Mouse (Mus musculus) limb, embryonic 10.5 days (tissue): ENCODE results near the gene Olfr455. TPM values are rescaled to one million over a fixed set of nuclear protein-coding genes. Genes with fewer than 3 reads are reported as not detected.
A peak's percentile ranks its signal among the peaks of the same experiment; 100 is the strongest.

Experiments
- DNase-seq: peaks from one replicate; pipeline ENCODE4 v3.0.0-alpha.2; 2017; ENCODE audit warnings: low spot score
- H3K27ac ChIP-seq: fragments of 300-500 bp; sonication (generic); 2 replicates; pipeline ENCODE4 v1.5.1; 2016; ENCODE audit warnings: mild to moderate bottlenecking
- H3K27me3 ChIP-seq: fragments of 300-500 bp; sonication (generic); 2 replicates; pipeline ENCODE4 v1.6.1; 2016; ENCODE audit warnings: low read depth, mild to moderate bottlenecking; ENCODE audit not compliant: poor library complexity, severe bottlenecking
- H3K36me3 ChIP-seq: fragments of 300-500 bp; sonication (generic); 2 replicates; pipeline ENCODE4 v1.6.1; 2016; ENCODE audit warnings: mild to moderate bottlenecking, moderate library complexity
- H3K4me1 ChIP-seq: fragments of 300-500 bp; sonication (generic); 2 replicates; pipeline ENCODE4 v1.6.1; 2016
- H3K4me3 ChIP-seq: fragments of 300-500 bp; sonication (generic); 2 replicates; pipeline ENCODE4 v1.5.1; 2016; ENCODE audit warnings: mild to moderate bottlenecking, moderate library complexity
- H3K9me3 ChIP-seq: fragments of 300-500 bp; sonication (generic); replicated peaks from 2 replicates; pipeline ENCODE4 v1.6.1; 2016; ENCODE audit warnings: mild to moderate bottlenecking
- WGBS: fragments of 180-500 bp; shearing (Covaris S2); methylation state at CpG from one replicate; pipeline ENCODE4 v1.1.7; 2016; 5-methylcytosine and 5-hydroxymethylcytosine counted together
- polyA plus RNA-seq: library from polyadenylated mRNA; unstranded; fragments of >200 nt; fragmentation: Nextera tagmentation; extraction: Ambion mirVana; gene quantifications from 2 replicates; pipeline ENCODE4 v1.2.1, GENCODE M21; 2016

Gene Olfr455
- polyA plus RNA-seq = not detected in 2 replicates

DNA sequence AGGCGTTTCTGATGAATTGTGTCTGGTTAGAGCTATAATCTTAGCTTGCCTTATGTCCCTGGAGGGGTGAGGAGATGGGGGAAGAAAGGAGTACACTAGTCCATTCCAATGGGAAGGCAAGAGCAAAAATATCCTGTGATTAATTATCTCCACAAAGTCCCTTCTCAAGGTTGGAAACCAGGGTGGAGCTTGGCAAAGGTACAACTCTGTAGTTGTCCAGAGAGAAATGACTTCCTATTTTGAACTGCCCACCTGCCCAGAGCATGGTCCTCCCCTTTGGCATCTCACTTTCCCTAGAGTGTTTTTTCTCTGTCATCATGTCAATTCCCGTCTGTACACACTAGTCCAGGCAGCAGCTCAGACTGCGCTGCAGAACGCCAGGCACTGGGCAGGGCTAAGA lies at the start of gene Olfr455:
Olfr455 (minus strand) TSS at position 127 of the 400 bp plus-strand sequence.
- H3K4me1 ChIP-seq = no peaks in the 10 kb centered on the region
- WGBS = 92% methylated on average over 4 of the region's 4 CpGs
- no peaks in the 10 kb centered on the region for H3K27me3 ChIP-seq
- H3K27ac ChIP-seq = no peak within 1 kb of the TSS
- no peak for DNase-seq
- H3K4me3 ChIP-seq = no peak within 1 kb of the TSS
- H3K36me3 ChIP-seq = no peaks in the 10 kb centered on the region
- H3K9me3 ChIP-seq = no peaks in the 10 kb centered on the region

DNA sequence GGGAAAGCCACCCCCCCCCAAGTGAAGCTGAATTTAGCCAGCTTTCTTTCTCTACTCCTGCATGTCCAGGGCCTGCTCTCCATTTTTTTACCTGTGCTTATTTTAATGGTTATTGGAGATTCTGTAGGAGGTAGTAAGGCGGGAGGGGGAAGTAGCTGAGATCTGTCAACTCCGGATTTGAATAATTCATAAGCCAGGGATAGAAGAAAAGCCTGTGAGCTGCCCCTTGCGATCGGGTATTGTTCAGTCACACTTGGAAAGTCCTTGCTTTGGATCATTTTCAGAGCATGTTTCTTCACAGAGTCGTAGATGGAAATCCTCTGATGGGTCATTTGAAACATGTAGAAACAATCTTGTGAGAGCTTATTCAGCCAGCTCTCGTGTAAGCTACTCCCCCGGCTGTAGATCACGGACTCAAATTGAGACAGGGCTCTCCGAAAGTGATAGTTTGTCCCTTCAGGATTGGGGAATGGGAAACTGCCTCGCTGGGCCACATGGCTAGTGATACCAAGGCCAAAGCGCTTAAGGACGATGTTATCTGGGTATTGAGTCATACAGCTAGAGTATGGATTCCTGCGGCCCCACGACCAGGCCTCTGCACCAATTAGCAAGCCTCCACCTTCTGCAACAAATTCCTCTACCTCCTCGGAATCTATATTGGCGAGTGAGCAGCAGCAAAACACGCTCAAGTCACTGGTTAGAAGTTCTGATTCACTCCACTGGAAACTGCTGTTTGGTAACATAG lies 45.9 kb upstream of the Olfr455 start:
- no peak overlapping the region for H3K4me3 ChIP-seq
- H3K36me3 ChIP-seq = no peaks in the 10 kb centered on the region
- DNase-seq = no peak
- H3K4me1 ChIP-seq = no peaks in the 10 kb centered on the region
- H3K9me3 ChIP-seq = no peaks in the 10 kb centered on the region
- H3K27me3 ChIP-seq = no peaks in the 10 kb centered on the region
- WGBS = 84% methylated on average over 17 of the region's 17 CpGs
- no peak overlapping the region for H3K27ac ChIP-seq

DNA sequence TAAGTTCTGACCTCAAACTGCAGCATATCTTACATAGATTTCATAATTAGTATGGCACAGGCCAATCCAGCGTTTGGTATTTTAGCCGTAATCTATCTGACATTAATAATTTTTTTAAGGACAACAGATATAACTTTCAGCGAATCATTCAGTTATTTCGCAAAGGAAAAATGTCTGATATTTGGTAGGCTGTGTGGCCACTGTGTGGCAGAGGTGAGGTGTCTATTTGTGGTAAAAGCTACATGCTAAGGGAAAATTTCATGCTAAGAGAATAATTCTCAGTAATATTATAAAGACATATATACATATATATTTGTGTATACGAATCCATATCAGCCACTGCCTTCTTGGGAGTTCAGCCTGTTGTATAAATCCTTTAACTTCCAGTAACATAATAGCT lies 39.2 kb upstream of the Olfr455 start:
- DNase-seq = no peak
- no peak overlapping the region for H3K4me3 ChIP-seq
- H3K9me3 ChIP-seq = no peaks in the 10 kb centered on the region
- 86% methylated on average over 5 of the region's 5 CpGs for WGBS
- H3K36me3 ChIP-seq = no peaks in the 10 kb centered on the region
- no peaks in the 10 kb centered on the region for H3K27me3 ChIP-seq
- H3K4me1 ChIP-seq = peaks cover 10% of the 10 kb centered on the region; the same call in 1 of the 2 replicates
- no peak overlapping the region for H3K27ac ChIP-seq

DNA sequence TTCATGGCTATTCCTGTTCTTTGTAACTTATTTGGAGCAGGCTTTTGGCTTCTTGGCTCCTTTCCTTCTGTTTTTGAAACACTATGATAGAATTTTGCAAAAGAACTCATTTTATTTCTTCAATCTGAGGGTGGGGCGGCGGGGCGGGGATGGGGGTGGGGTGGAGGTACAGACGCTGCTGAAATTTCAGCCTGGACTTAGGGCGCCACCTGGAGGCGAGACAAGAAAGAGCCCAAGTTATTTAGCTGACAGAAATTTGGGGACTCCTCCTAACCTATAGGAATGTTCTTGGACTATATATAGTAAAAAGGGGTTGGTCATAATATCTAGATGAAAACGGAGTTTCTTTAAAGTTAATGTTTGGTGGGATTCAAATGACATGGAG lies 36.1 kb upstream of the Olfr455 start:
- 4% methylated on average over 7 of the region's 7 CpGs for WGBS
- H3K4me3 ChIP-seq = no peak overlapping the region; the same call in 1 of the 2 replicates
- peak; percentile 82 for DNase-seq
- no peaks in the 10 kb centered on the region for H3K27me3 ChIP-seq
- peaks cover 10% of the 10 kb centered on the region; the same call in 1 of the 2 replicates for H3K4me1 ChIP-seq
- H3K36me3 ChIP-seq = no peaks in the 10 kb centered on the region
- no peak overlapping the region for H3K27ac ChIP-seq
- no peaks in the 10 kb centered on the region for H3K9me3 ChIP-seq

DNA sequence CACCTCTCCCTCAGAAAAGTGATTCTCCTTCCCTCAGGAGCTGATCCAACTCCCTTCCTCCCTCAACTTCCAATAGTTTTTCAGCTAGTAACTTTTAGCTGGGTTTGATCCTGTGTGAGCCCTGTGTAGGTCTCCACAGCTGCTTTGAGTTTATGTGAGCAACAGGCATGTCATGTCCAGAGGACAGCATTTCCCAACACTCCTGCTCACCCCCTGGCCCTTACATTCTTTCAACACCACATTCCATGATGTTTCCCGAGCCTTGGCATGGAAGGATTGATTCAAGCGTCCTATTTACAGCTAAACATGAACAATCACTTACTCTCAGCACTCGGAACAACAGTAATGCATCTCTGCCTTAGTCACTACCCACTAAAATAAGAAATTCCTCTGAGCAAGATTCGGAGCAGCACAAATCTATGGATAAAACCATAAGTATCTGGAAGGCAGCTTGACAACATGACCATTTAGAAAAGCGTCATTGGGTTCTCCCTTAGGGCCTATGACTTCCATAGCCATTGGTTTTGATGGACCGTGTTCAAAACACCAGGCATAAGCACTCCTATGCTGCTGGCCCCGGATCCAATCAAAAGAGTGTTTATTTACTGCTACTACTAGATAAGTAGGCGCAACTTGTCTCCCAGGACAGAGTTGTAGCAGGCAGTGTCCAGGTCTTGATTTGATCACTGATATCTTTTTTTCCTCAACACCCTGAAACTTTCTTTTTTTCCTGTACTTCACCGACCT lies 35.5 kb upstream of the Olfr455 start:
- no peaks in the 10 kb centered on the region for H3K27me3 ChIP-seq
- H3K27ac ChIP-seq = no peak overlapping the region
- peak; percentile 30 for DNase-seq
- 64% methylated on average over 9 of the region's 9 CpGs for WGBS
- peaks cover 10% of the 10 kb centered on the region; the same call in 1 of the 2 replicates for H3K4me1 ChIP-seq
- no peaks in the 10 kb centered on the region for H3K9me3 ChIP-seq
- no peaks in the 10 kb centered on the region for H3K36me3 ChIP-seq
- no peak overlapping the region; the same call in 1 of the 2 replicates for H3K4me3 ChIP-seq

DNA sequence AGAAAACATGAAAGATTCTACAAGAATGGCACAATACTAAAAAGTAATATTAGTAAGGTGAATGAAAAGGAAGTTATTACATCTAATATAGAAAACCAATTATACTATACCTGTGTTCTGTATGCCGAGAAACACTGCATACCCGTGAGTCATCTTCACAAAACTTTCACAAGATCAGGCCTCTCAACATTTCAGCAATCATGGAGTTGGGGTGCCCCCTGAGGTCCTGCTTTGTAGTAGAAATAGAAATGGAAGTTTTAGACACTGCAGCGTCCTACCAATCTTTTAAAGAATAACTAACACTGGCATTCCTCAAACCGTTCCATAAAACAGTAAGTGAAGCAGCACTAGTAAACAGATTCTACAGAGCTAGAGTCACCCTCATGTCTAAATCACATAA lies 31.3 kb upstream of the Olfr455 start:
- Histone ChIP-seq H3K27ac (no peak overlapping the region), H3K4me1 (peaks cover 10% of the 10 kb centered on the region; the same call in 1 of the 2 replicates), H3K9me3 (no peaks in the 10 kb centered on the region), H3K27me3 (no peaks in the 10 kb centered on the region), H3K4me3 (no peak overlapping the region), H3K36me3 (no peaks in the 10 kb centered on the region)
- DNase-seq = no peak
- 85% methylated on average over 4 of the region's 4 CpGs for WGBS

DNA sequence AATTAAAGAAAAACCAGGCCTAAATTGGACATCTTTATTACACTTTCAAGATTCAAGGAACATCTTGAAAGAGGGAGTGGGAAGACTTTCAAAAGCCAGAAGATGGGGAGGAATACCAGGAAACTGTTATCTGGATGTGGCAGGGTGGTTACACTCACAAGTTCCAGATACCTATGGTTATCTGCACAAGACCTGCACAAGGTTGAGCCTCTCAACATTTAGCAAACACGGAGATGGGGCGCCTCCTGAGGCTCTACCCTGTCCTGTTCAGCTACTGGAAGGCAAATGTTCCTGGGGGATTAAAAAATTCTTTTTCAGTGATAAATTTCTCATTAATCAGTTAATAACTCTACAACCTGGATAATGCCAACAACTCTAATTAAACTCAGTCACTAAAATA lies 30.0 kb upstream of the Olfr455 start:
- DNase-seq = no peak
- Histone ChIP-seq H3K27ac (no peak overlapping the region), H3K4me3 (no peak overlapping the region), H3K4me1 (peaks cover under 1% of the 10 kb centered on the region; the same call in 1 of the 2 replicates), H3K9me3 (no peaks in the 10 kb centered on the region), H3K36me3 (no peaks in the 10 kb centered on the region), H3K27me3 (no peaks in the 10 kb centered on the region)
- WGBS = 87% methylated on average over 2 of the region's 2 CpGs

DNA sequence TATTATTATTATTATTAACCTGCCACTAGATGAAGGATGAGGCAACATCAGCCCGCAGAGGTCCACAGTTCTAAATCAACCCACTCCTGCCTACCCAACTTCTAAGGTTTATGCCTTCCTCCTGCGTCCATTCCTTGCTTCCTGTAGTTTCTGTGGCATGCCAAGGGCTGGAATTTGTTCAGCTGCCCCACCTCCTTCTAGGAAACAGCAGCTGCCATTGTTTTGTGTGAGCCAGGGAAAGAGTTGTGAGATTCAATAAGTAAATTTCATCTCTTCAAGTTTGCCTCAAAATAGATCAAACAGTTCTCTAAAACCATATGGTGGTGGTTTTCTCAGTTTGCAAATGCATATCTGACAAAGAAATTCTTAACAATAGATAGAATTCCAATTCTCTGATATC lies 20.8 kb upstream of the Olfr455 start:
- H3K36me3 ChIP-seq = no peaks in the 10 kb centered on the region
- H3K9me3 ChIP-seq = no peaks in the 10 kb centered on the region
- no peaks in the 10 kb centered on the region for H3K27me3 ChIP-seq
- H3K27ac ChIP-seq = no peak overlapping the region
- no peak for DNase-seq
- 72% methylated on average over 2 of the region's 2 CpGs for WGBS
- H3K4me1 ChIP-seq = no peaks in the 10 kb centered on the region
- no peak overlapping the region for H3K4me3 ChIP-seq

DNA sequence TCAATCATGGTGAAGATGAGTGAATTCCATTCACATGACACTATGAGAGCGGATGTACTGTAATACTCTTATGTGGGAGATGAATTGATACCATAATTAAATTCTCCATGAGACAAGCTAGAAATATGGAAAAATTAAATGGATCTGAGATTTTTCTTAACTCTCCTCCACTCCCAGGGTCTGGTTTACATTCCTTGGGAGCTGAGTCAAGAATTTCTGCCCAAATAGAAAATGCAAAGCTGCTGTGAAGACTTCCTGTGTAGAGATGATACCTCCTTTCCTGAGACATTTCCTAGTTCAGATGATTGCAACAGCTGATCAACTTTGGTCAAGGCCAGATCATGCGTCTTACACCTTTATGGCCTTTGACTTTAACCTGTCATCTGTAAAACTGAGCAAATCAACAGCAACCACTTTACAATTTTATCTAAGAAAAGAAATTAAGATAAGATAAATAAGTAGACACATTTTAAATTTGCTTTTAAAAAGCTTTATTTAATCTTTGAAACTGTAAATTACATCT lies 18.8 kb upstream of the Olfr455 start:
- H3K4me1 ChIP-seq = no peaks in the 10 kb centered on the region
- no peaks in the 10 kb centered on the region for H3K27me3 ChIP-seq
- H3K36me3 ChIP-seq = no peaks in the 10 kb centered on the region
- no peak for DNase-seq
- H3K4me3 ChIP-seq = no peak overlapping the region
- H3K27ac ChIP-seq = no peak overlapping the region
- H3K9me3 ChIP-seq = no peaks in the 10 kb centered on the region
- 85% methylated on average over 2 of the region's 2 CpGs for WGBS

DNA sequence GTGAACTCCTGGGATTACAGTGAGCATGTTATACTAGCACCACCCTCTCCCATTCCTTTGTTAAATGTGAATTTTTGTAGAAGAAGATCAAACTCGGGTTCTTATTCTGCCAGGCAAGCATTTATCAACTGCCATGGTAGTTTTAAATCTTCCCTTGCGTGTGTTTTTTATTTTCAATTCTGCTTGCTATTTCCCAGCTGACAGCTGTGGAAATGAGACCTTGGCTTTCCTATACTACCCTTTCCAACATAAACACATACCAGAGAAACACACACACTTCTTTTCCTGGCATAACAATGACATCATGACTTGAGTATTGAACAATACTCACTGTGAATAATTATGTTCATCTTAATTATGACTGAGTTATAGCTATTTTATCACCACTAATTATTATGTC lies 14.9 kb upstream of the Olfr455 start:
- 80% methylated on average over 2 of the region's 2 CpGs for WGBS
- Histone ChIP-seq H3K4me1 (no peaks in the 10 kb centered on the region), H3K4me3 (no peak overlapping the region), H3K9me3 (no peaks in the 10 kb centered on the region), H3K27ac (no peak overlapping the region), H3K27me3 (no peaks in the 10 kb centered on the region), H3K36me3 (no peaks in the 10 kb centered on the region)
- no peak for DNase-seq

DNA sequence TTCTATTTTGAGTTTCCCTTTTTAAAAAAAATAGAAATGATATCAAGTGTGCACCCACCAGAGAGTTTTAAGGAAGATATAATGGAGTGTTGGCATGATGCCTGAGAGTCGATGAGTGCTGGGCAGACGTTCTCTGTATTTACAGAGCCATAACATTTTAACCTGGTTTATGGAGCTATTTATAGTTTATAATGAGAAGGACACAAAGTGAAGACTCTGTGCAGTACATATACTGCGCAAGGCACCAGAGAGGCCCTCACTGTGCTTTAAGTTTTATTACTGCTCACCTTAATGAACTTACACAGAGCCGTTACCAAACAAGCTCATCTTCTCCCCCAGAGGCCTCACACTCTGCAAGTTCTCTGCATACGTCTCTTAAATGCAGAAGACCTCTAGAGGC lies 13.5 kb upstream of the Olfr455 start:
- no peak overlapping the region for H3K27ac ChIP-seq
- no peaks in the 10 kb centered on the region for H3K27me3 ChIP-seq
- no peaks in the 10 kb centered on the region for H3K36me3 ChIP-seq
- 83% methylated on average over 5 of the region's 5 CpGs for WGBS
- no peak overlapping the region for H3K4me3 ChIP-seq
- no peaks in the 10 kb centered on the region for H3K4me1 ChIP-seq
- no peaks in the 10 kb centered on the region for H3K9me3 ChIP-seq
- DNase-seq = no peak

DNA sequence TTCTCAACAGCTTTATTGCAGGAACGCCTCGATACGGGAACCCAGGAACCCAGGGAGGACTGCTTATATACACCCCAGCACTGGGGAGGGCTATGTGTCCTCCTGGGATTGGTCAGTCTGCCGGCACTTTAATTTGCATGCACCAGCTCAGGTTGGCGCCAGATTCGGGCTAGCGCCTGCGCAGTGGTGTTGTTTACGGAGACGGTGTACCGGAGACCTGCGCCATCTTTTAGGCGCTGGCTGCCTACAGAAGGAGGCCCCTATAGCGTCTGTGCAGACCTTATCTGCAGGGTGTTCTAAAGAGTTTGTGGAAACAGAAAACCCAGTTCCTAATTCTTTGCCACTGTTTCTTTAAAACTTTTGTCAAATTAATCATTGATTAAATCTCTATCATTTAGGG lies 11.3 kb upstream of the Olfr455 start:
- DNase-seq = no peak
- Histone ChIP-seq H3K27me3 (no peaks in the 10 kb centered on the region), H3K4me3 (no peak overlapping the region), H3K4me1 (no peaks in the 10 kb centered on the region), H3K9me3 (no peaks in the 10 kb centered on the region), H3K36me3 (no peaks in the 10 kb centered on the region), H3K27ac (no peak overlapping the region)
- WGBS = 95% methylated on average over 14 of the region's 14 CpGs

DNA sequence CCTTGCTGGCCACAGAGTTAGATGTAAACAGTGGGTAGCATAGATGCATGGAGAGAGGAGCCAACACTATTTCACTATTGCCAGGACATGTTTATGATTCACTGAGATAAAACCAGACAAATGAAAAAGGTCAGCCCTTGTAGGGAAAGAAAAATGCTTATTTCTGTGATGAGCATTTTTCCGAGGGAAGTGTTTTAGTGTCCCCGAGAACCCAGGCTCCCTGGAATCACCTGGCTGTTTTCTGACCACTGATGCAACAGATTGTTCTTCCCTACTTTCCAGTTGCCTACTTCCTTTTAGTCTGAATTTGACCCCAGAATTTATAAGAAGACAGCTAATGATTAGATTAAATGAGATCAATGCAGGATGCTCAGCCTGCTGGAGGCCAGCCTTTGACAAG lies 1.2 kb downstream of the Olfr455 start:
- no peaks in the 10 kb centered on the region for H3K9me3 ChIP-seq
- peaks cover 2% of the 10 kb centered on the region; the same call in 1 of the 2 replicates for H3K4me1 ChIP-seq
- H3K4me3 ChIP-seq = no peak overlapping the region
- H3K36me3 ChIP-seq = no peaks in the 10 kb centered on the region
- DNase-seq = no peak
- WGBS = 82% methylated on average over 2 of the region's 2 CpGs
- no peak overlapping the region for H3K27ac ChIP-seq
- no peaks in the 10 kb centered on the region for H3K27me3 ChIP-seq
